In genomic region chr7:127512231-127513015, GRCm38 (mm10) we compare ENCODE assay signal across 8 mouse cellular contexts. TPM values are rescaled to one million over a fixed set of nuclear protein-coding genes. Genes with fewer than 3 reads are reported as not detected.
DNase-seq lines count a peak whose midpoint lies in the region; ATAC-seq lines count a peak whose summit lies in the region.

No protein-coding gene starts in this region.

- peak; percentile 85 to 87 for DNase-seq in adrenal gland, adult 18-20 months (ENCODE audit: low spot score in 2 of 2)
- peak; percentile 94 for DNase-seq in embryo, embryonic 10.5 days (ENCODE audit: low spot score)
- peak; percentile 92 for DNase-seq in gastrocnemius, postnatal 14 days
- peak; percentile 96 for DNase-seq in intestine, embryonic 14.5 days (ENCODE audit: low spot score)
- DNase-seq in left cerebral cortex, postnatal 10 days (ENCODE audit: extremely low spot score in 1 of 2, low spot score in 2 of 2): peak; percentile 81 to 95
- peak; percentile 93 to 94 for DNase-seq in right cerebral cortex, postnatal 10 days (ENCODE audit: low spot score in 2 of 2)
- DNase-seq in urinary bladder, postnatal 14 days (ENCODE audit: low spot score): peak; percentile 92

- H3K36me3 ChIP-seq in intestine, embryonic 14.5 days (ENCODE audit: control insufficient read depth, insufficient read depth, low read length): peaks cover 27% of the 10 kb centered on the region

- peak overlapping the region; percentile 59 for H3K4me3 ChIP-seq in intestine, embryonic 14.5 days (ENCODE audit: low read depth, low read length)

- under 1% methylated on average over 67 of the region's 93 CpGs for WGBS in intestine, embryonic 14.5 days

- intact Hi-C loops in gastrocnemius, postnatal 14 days (cut with DNase I; ENCODE audit: low total_unique reads): no loop called here
- intact Hi-C loops in left cerebral cortex, postnatal 10 days (cut with DNase I): no loop called here

- H3K4me2 ChIP-seq in intestine, embryonic 14.5 days (ENCODE audit: low read length): peak overlapping the region; percentile 58

- H3K27me3 ChIP-seq in intestine, embryonic 14.5 days (replicated peaks; ENCODE audit: control insufficient read depth, insufficient read depth, low read length): no peaks in the 10 kb centered on the region

- H3K27ac ChIP-seq in intestine, embryonic 14.5 days (ENCODE audit: low read depth): peak overlapping the region; percentile 99

- ATAC-seq in intestine, embryonic 14.5 days (replicated peaks; ENCODE audit: low FRiP score, low TSS enrichment, low read depth): peak; percentile 88
- peak; percentile 72 for ATAC-seq in megakaryocyte progenitor cell, adult 5-6 weeks (replicated peaks; ENCODE audit: poor library complexity)

- H3K9me3 ChIP-seq in intestine, embryonic 14.5 days (ENCODE audit: control insufficient read depth, low read length): no peaks in the 10 kb centered on the region

- peak overlapping the region; percentile 96 for H3K9ac ChIP-seq in intestine, embryonic 14.5 days (ENCODE audit: low read length)

- H3K4me1 ChIP-seq in intestine, embryonic 14.5 days (replicated peaks; ENCODE audit: control insufficient read depth, insufficient read depth, low read length): peaks cover 8% of the 10 kb centered on the region; the same call in 1 of the 2 replicates

RNA-seq across cellular contexts. Expression of gene Srcap, which starts 0.6 kb away (rescaled TPM):
- total RNA-seq in adrenal gland, adult 18-20 months (2021): 10 to 100 TPM; 71.7 to 78.8 TPM
- total RNA-seq in gastrocnemius, postnatal 14 days (2021): 10 to 100 TPM; 45.4 to 46.3 TPM
- 49.4 and 51.8 TPM in 2 replicates for polyA plus RNA-seq in intestine, embryonic 14.5 days (2014; fragmentation: Nextera tagmentation; extraction: Ambion mirVana)
- 100 to 1,000 TPM; 101 to 108 TPM for total RNA-seq in left cerebral cortex, postnatal 10 days (2021)
- total RNA-seq in megakaryocyte progenitor cell, adult 5-6 weeks (2015): 64.0 and 78.0 TPM in 2 replicates
- 20.6 and 24.1 TPM in 2 replicates for total RNA-seq in megakaryocyte progenitor cell, adult 5-6 weeks (2017)

RNA-seq across cellular contexts. Expression of gene Gm42715, which starts 7.0 kb away (rescaled TPM):
- 10 to 100 TPM; 18.3 to 21.1 TPM for total RNA-seq in adrenal gland, adult 18-20 months (2021)
- 1 to 10 TPM; 8.4 to 8.5 TPM for total RNA-seq in gastrocnemius, postnatal 14 days (2021)
- polyA plus RNA-seq in intestine, embryonic 14.5 days (2014; fragmentation: Nextera tagmentation; extraction: Ambion mirVana): 18.8 and 19.8 TPM in 2 replicates
- total RNA-seq in left cerebral cortex, postnatal 10 days (2021): 1 to 10 TPM; 8.6 to 8.7 TPM
- 26.3 and 26.8 TPM in 2 replicates for total RNA-seq in megakaryocyte progenitor cell, adult 5-6 weeks (2015)
- 4.8 and 5.9 TPM in 2 replicates for total RNA-seq in megakaryocyte progenitor cell, adult 5-6 weeks (2017)

RNA-seq across cellular contexts. Expression of gene Fbrs, which starts 33.4 kb away (rescaled TPM):
- 10 to 100 TPM; 67.2 to 81.1 TPM for total RNA-seq in adrenal gland, adult 18-20 months (2021)
- 10 to 100 TPM; 20.0 to 24.1 TPM for total RNA-seq in gastrocnemius, postnatal 14 days (2021)
- 11.4 and 13.9 TPM in 2 replicates for polyA plus RNA-seq in intestine, embryonic 14.5 days (2014; fragmentation: Nextera tagmentation; extraction: Ambion mirVana)
- total RNA-seq in left cerebral cortex, postnatal 10 days (2021): 10 to 100 TPM; 58.5 to 60.3 TPM
- 90.7 and 101 TPM in 2 replicates for total RNA-seq in megakaryocyte progenitor cell, adult 5-6 weeks (2015)
- total RNA-seq in megakaryocyte progenitor cell, adult 5-6 weeks (2017): 19.5 and 20.0 TPM in 2 replicates

RNA-seq across cellular contexts. Expression of gene Tmem265, which starts 48.8 kb away (rescaled TPM):
- not detected for total RNA-seq in adrenal gland, adult 18-20 months (2021)
- total RNA-seq in gastrocnemius, postnatal 14 days (2021): not detected
- polyA plus RNA-seq in intestine, embryonic 14.5 days (2014; fragmentation: Nextera tagmentation; extraction: Ambion mirVana): 7.5 and 8.1 TPM in 2 replicates
- total RNA-seq in left cerebral cortex, postnatal 10 days (2021): 1 to 10 TPM; 1.8 to 4.9 TPM
- total RNA-seq in megakaryocyte progenitor cell, adult 5-6 weeks (2015): 1.7 TPM in 1 of 2 replicates, not detected in the other
- total RNA-seq in megakaryocyte progenitor cell, adult 5-6 weeks (2017): 2.3 and 2.5 TPM in 2 replicates

RNA-seq across cellular contexts. Expression of gene Prr14, which starts 53.0 kb away (rescaled TPM):
- 10 to 100 TPM; 42.7 to 56.1 TPM for total RNA-seq in adrenal gland, adult 18-20 months (2021)
- total RNA-seq in gastrocnemius, postnatal 14 days (2021): 10 to 100 TPM; 17.2 to 19.4 TPM
- polyA plus RNA-seq in intestine, embryonic 14.5 days (2014; fragmentation: Nextera tagmentation; extraction: Ambion mirVana): 43.4 and 45.6 TPM in 2 replicates
- total RNA-seq in left cerebral cortex, postnatal 10 days (2021): 10 to 100 TPM; 31.9 to 33.1 TPM
- total RNA-seq in megakaryocyte progenitor cell, adult 5-6 weeks (2015): 74.8 and 85.3 TPM in 2 replicates
- 22.6 and 27.2 TPM in 2 replicates for total RNA-seq in megakaryocyte progenitor cell, adult 5-6 weeks (2017)

Comparison
In these comparisons a context has a peak if more than half of its experiments do, and no peak if none do; other contexts are left out.
1. Peak in every context shown above with its lines: DNase-seq, ATAC-seq, H3K4me3 ChIP-seq and H3K27ac ChIP-seq.